Mouse (Mus musculus) heart, postnatal 4 days (tissue): Measurements from ENCODE around the gene Odc1. TPM values are rescaled to one million over a fixed set of nuclear protein-coding genes. Genes with fewer than 3 reads are reported as not detected.

Source experiments
- DNase-seq: peaks from one replicate; pipeline ENCODE4 v3.0.0; 2021
- total RNA-seq, 2 experiments: library from RNA; stranded (reverse); gene quantifications; 2 replicates each; pipeline ENCODE4 v1.2.3; 2021

Odc1 gene
- total RNA-seq, 2 experiments from 2014 or later = 158 to 160 TPM

DNA sequence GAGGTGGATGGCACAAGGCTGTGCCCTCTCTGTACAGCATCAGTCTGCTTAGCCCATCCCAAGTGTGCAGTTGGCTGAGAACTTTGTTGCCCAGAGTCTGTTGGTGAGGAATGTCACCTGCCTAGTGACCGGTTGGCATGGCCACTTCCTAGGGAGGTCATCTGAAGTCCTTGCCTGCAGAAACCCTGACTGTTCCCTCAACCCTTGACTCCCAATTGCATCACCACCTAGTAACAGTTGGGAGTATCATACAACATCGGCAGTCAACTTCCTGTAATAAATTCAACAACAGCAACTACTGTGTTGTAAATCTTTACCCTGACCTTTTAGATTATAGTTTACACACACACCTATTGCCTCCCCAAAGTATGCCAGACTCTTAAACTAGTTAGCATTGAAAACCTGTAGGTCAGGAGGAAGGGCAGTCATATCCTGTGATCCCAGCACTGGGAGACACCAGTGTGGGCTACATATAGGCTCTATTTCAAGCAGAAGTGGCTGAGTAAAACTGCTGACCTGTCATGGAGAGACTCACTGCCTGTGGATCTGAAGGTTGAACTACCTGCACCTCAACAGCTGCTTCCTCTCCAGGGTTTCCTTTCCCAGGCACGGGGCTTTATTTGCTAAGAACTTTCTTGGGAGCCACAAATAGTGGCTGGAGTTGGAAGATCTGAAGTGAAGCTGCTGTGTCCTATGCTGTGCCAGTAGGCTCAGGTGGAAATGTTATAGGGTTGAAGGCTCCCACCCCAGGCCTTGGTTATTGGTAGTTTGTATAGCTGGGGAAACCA, 6.8 kb downstream of the Odc1 start:
- no peak for DNase-seq

DNA sequence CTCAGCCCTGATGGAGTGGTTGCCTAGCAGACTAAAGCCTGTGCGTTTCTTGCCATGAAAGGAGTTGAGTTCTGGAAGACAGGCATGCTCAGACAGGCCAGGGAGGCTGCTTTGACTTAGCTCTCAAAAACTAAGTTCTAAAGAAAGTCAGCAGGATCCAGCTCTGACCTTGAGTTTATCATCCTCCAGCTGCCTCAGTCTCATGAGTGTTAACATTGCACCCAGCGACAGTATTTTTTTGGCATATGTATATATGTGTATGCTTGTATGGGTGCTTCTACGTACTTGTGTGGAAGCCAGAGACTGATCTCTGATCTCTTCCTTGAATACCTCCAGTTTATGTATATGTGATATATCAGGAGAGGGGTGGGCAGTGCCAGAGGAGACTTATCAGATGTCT, 7.8 kb downstream of the Odc1 start:
- DNase-seq = no peak

DNA sequence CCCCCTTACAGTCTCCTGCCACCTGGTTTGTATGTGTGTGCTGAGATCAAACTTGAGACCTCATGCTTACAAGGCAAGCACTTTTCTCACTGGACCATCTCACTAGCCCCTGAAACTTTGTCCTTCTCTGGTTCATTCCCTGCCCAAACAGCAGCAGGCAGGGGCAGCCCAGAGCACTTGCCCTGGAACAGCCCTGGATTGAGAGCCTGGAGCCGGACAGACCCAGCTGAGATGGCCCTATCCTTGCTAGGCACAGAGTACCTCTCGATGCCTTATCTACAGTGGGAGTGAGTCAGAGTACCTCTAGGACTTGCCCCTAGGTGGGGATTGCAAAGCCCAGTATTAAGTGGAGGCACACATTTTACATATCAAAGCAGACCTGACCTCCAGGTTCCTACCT, 8.4 kb downstream of the Odc1 start:
- DNase-seq = no peak

DNA sequence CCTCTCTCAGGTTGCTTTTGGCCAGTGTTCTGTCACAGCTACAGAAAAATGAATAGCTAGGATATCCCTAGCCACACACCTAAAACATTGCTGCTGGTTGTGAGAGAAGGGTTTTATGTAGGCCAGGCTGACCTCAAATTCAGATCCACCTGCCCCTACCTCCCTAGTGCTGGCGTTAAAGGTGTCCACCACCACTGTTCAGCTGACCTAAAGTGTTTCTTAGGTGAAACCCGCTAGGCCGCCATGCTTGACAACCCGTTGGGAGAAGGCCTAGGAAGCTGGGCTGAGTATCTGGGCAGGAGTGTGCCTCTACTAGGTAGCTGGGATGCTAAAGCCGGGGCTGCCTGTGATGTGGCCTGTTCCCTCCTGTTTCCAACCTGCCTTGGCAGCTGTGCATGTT, 9.0 kb downstream of the Odc1 start:
- DNase-seq = no peak

DNA sequence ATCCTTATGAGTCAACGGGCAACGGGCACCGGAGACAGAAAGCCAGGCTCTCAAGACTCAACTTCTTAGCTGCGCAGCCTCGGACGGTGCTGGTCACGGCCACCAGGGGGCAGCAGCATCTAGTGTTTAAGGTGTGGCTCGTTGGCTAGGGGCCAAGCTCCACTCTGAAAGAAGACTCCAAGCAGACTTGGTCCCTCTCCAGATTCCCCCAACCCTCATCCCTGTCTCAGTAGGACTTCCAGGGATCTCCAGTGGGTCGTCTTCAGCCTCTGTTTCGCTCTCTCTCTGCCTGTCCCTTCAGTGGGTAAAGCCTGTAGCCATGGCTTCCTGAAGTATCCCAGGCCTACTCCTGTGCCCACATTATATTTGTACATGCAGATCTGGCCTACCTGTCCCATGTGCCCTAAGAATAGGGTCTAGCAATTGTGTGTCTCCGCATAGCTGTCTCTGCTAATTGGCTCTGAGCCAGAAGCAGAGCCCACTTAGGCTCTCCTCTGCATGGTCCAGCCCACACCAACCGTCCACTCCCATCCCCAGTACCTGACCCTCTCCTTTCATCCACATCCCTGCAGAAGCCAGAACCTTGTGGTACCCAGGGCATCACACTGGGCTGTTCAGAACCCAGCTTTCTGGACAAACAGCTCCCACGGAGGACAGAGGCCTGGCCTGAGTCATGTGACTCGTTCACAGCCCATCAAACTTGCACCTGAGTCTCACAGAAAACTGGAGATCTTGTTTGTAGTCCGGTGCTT, 9.8 kb downstream of the Odc1 start:
- DNase-seq = peak; percentile 94

DNA sequence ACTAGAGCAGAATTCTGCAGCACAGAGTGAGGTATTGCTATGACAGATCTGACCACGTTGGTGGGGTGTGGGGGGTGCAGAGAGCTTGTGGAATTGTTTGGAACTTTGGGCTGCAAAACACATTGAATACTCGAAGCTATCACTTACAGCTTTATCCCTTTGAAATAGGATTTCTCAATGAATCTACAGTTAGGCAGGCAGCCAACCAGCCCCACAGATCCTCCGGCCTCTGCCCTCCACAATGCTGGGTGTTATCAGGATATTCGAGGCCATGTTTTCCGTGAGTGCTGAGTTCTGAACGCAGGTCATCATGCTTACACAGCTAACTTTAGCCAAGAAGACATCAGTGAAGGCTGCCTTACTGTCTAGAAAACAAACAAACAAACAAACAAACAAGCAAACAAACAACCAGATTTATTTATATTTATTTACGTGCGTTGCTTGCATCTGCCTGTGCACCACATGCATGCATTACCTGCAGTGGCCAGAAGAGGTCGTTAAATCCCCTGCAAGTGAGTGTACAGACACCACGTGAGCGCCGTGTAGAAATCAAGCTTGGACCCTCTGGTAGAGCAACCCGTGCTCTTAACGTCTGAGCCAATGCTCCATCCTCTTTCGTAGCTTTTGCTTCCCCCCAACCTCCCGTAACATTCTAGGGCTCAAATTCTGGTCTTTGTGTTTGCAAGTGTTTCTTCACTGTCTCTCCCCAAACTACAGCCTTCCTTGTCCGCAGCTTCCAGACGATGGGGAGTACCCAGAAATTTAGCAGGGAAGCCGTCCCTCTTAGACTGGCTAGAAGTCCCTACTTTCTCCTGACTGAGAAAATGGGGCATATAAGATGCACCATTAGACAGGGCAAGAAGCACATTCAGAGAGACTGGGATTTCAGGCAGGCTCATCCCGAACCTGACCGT, 12.1 kb downstream of the Odc1 start:
- peak; percentile 78 for DNase-seq

DNA sequence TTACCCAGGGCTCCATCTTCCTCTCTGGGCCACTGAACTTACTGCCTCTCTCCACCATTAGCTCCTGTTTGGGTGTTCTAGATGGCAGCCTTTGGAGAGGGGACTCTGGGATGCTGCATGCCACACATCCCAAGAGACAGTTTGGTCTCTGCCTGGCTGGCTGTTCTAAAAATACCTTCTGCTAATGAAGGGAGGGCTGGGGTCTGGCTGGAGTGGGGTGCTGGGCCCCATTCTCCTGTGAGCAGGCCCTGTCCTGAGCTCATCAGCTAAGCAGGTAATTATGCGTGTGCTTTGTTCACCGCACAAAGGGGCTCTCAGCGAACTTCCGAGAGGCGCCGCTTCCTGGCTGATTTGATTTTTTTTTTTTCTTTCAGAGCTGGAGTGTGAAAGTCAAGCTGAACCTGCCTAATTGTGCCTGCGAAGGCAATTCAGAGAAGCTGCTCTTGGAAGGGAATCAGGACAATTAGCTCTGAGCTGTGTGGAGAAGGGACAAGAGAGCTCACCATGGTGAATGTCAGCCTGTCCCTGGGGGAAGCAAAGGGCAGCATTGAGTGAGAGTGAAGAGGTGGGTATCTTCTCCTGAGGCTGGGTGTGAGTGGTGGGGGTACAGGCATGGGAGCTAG, 12.9 kb downstream of the Odc1 start:
- no peak for DNase-seq

DNA sequence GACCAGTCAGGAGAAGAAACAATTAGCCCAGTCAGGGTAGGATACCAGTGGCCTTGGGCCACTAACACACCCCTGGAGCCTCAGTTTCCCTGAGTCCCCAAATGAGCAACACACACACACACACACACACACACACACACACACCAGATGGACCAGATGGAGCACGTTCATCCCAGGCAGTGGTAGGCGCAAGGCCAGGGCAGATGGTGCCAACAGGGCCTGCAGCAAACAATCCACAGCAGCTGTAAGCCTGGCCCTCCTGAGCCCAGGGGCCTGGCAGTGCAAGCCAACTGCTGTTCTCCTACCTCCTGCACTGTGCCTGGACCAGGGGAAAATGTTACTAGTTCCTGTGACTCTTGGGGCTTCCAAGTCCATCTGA, 13.4 kb downstream of the Odc1 start:
- DNase-seq = no peak

DNA sequence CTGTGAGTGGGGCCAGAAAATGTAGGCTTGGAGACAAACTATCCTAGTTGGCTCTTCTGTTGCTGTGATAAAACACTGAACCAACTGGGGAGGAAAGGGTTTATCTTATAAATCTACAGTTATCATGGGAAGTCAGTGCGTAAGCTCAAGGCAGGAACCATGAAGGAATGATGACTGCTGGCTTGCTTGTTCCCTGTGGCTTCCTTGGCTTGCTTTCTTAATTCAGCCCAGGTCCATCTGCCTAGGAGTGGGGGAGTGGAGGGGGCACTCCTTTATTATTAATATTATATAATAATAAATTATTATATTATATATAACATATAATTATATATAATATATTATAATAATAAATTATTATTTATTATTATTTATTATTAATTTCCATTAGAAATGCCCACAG, 17.8 kb downstream of the Odc1 start:
- DNase-seq = no peak

DNA sequence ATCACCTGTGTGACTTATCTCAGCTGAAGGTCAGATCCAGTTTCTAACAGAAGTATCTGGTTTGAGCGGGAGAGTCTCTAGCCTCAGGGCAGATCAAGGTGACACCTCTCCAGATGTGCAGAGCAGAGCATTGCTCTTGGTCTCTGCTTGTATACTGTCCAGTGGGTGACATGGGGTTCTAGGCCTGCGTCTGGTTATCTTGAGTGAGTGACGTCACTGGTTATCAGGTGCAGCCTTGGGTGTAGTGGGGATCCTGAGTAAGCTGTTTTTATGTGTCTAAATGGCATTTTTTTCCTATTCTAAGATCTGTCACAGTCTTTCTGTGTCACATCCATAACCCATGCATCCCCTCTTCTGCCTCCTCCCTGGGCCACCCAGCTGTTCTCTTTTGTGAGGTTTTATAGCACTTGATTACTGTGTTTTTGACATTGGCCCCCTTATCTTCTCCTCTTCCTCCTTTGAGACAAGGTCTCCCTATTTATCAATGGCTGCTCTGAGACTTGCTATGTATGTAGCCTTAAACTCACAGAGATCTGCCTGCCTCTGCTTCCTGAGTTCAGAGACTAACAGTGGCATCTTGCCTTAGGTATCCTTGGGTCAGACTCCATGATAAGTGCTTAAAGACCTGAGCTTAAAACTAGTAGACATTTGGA, 20.9 kb downstream of the Odc1 start:
- DNase-seq = no peak

DNA sequence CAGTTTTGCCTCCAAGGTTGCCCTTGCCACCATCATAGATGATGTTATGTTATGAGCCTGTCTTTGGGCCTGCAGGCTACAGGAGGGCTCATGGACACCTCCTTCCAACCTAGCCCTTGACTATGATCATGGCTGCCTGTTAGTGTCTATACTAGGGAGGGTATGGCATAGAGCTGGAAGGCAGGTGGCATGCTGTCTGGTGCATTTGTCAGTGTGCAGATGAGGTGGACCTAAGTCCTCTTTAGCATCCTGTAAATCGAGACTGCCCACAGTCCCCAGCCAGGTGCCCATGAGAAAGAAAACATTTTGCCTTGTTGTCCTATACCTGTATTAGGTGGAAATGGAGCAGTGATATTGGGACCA, 21.4 kb downstream of the Odc1 start:
- DNase-seq = no peak

DNA sequence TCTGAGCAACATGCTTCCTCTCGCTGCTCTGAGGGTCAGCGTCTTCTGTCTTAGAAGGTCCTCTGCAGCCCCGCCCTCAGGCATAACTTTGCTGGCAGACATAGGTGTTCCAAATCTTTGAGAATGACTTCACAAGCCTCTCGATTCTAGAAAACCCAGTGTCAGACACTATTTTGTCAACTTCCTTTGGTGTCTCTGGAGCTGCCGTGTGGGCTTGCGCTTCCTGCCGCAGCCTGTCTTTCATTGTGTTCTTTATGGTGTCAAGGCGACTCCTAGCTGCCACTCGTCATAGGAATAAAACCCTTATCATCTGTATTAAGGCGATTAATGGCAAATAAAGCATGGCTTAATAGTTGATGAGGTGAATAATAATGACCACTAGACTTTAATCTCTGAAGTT, 24.0 kb downstream of the Odc1 start:
- DNase-seq = no peak

DNA sequence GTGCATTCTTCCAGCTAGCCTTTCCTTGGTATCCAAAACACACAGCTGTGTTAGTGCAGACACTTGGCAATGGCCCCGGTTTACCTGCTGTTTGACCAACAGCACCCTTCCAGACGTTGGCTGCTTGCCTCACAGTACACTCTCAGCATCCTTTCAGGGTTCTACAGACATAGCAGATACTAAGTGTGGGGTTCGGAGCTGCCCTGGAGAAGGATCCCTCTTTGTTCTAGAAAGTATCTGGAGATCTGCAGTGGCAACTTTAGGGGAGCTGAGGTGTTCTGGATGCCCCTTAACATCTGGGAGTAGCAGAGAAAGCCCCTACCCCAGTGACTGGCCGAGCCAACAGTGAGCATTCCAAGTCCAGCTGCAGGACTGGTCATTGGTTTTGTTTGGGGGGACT, 30.0 kb downstream of the Odc1 start:
- DNase-seq = no peak

DNA sequence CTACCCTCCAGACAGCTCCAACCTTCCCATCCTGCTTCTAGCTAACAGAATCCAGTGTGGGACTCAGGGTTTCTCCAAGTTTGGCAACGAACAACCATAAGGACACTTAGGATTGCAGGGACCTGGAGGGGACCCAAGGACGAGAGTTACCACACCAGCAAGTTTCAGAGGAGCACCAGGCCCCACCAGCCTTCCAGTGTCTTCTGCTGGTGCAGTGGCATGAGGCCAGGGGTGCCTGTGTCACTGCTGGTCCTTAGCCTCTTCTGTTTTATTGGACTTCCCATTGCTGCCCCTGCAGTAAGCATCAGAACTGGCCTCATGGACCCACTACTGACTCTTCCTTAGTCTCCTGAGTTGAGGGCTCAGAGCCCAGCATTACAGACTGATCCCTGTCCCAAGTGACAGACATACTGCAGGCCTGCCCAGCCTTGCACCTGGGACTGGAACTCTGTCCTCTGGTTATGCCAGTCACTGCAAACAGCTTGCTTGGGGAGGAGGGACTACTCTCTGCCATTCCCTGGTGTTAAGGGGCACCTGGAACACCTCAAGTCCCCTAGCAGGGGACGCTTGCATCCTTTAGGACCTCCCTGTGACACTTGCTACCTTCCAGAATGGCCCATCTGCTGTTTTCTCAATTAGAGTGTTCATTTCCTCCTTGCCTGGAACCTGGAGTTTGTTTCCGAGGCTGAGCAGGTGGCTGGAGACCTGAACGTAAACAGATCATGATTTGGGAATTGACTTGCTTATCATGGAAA, 30.7 kb downstream of the Odc1 start:
- DNase-seq = no peak

DNA sequence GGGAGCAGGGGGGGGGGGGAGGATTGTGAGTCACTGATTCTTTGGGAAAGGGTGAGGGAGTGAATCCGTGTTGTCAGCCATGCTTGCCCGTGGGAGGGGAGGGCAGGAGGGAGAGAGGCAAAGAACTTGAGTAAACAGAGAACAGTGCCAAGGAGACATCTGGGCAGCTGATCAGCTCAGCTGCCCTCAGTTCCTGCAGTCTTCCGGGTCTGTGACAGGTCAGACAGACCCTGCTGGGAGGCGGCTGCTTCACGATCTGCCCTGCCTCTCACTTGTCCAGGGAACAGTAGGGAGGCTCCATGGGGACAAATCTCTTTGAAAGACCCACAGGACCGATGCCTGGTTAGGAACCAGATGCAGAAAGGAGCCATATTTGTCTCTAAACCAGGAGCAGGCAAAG, 31.4 kb downstream of the Odc1 start:
- DNase-seq = peak; percentile 29

DNA sequence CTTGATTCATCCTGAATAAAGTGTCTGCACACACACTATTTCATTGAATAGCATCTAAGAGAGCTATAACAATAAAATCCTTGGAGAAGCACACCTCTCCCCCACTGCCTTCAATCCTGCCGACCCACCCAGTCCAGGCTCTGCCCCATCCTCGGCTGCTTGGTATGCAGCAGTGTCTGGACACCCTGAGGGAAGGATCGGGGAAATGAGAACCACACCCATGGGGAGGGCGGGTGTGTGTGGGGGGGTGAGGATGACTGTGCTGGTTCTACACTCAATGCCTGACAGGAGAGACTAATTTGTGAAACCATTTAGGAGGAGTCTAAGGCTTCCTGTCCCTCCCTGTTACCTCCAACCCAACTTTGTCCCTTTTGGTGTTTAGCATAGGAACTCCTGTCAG, 34.0 kb downstream of the Odc1 start:
- no peak for DNase-seq

DNA sequence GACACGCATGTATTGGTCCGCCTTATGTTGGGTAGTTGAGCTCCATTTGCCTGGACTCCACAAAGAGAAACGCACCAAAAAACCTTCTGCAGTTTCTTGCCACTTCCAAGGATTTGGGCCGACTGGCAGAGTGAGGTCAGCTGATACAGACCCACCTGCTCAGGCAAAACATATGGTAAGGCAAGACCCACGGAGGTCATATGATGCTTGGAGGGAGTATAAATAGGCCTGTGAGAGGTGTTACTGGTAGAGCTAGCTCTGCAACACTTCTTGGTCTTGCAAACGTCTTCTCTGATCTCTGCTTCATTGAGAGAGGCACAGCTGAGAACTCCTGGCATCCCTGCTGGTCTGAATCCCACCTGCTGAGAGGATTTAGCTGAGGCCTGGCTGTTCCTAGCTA, 36.4 kb downstream of the Odc1 start:
- no peak for DNase-seq

DNA sequence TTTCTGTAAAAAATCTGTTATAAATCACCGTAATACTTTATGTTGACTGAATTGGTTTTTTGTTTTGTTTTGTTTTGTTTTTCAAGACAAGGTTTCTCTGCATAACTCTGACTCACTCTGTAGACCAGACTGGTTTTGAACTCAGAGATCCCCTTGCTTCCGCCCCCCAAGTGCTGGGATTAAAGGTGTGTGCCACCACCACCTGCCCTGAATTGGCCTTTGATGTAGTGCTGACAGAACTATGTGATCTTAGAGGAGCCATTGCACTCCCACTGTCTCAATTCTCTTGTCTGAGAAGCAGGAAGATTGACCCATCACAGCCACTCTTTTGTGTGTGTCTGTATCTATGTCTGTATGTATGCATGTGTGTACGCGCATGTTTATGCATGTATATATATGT, 37.8 kb downstream of the Odc1 start:
- no peak for DNase-seq

DNA sequence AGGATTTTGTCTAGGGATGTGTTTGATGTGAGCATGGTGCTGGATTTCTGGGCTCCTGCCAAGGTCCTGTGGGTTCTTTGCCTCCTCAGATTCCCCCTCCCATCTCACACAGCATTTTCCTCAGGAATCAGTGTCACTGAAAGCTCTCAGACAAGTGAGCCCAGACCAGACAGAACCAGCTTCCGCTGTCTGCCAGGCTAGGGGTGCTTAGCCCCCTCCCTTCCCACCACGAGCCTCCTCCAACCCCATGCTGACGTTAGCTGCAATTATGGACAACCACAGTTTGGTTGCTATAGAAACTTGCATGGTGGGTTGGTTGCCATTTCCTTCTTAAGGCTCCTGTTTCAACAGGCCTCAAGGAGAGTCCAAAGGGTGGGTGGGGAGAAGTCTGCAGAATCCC, 39.3 kb downstream of the Odc1 start:
- DNase-seq = no peak

DNA sequence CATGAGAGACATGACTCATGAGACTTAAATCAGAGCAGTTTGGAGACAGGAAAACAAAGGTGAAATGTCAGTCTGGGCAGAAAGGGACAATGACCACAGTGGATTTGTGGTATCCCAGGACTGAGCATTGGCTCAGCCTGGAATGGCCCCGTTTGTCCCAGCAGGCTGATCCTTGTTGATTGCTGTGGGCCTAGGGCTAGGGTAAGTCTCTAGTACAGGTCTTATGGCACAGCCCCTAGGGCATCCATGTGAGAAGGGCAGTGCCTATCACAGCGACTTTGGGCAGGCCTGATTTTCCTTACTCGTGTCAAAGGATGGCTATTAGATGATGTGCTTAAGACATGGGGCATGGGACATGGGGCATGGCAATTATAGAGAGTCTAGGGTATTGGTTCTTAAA, 41.4 kb downstream of the Odc1 start:
- no peak for DNase-seq

DNA sequence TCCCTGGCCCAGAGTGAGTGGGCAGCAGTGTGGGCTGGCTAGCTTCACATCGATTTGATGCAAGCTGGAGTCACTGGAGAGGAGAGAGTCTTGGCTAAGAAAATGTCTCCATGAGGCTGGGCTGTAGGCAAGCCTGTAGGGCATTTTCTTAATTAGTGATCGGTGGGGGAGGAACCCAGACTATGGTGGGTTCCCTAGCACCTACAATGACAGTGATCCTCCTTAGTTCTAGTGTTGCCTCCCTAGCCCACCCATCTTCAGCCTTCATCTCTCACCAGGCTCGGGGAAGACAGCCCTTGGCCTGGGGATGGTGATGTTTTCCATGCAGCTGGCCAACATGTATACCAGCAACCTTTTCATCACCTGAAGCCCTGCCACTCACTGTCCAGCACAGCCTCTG, 43.8 kb downstream of the Odc1 start:
- DNase-seq = no peak
